Mouse (Mus musculus) monocyte, adult 5-6 weeks (primary cell): Measurements from ENCODE around the gene Itgb6. TPM values are rescaled to one million over a fixed set of nuclear protein-coding genes. Genes with fewer than 3 reads are reported as not detected.

ENCODE experiments used
- ATAC-seq: fragments of 153-309, 156-312 bp; replicated peaks from 2 replicates; pipeline ENCODE4 v1.8.0; 2017; ENCODE audit warnings: mild to moderate bottlenecking; ENCODE audit not compliant: low TSS enrichment, insufficient number of reproducible peaks, severe bottlenecking, poor library complexity, low FRiP score
- total RNA-seq: library from RNA; stranded (forward); fragments of 200-1000, 200-491, 200-594 nt; gene quantifications from 3 replicates; pipeline ENCODE4 v1.2.3, GENCODE M21; 2017

Itgb6 gene
- total RNA-seq, 1 experiment from 2014 or later: not detected

DNA sequence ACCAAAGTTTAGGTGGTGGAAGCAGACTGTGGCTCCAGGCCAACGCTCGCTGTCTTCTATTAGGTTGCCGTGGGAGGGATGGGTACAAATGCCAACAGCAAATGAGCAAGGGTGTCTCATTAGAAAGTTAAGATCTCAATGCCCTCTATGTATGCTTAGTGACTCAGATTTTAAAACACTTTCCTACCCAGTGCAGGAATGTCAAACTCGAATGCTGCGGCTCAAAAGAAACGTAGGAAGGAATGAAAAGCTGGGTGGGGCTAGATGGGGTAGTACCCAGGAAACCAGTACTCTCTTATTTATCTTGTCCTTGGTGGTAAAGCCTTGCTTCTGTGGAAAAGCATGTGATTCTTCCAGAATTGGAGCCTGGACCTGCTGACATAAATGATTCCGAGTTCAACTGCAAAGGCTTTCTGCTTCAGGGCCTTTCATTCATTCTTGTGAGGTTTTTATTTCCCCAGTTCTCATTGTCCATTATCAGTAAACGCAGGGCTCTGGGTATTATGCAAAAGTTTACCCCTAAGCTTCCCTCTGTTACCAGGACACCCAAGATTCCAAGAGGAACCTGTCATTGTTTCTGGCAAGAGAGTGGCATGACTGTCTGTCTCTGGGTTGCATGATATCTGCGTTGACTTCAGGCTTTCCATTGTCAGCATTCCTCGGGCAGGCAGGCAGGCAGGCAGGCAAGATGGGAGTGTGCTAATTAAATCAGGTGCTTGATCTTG lies 82.7 kb downstream of the Itgb6 start:
- no peak for ATAC-seq

DNA sequence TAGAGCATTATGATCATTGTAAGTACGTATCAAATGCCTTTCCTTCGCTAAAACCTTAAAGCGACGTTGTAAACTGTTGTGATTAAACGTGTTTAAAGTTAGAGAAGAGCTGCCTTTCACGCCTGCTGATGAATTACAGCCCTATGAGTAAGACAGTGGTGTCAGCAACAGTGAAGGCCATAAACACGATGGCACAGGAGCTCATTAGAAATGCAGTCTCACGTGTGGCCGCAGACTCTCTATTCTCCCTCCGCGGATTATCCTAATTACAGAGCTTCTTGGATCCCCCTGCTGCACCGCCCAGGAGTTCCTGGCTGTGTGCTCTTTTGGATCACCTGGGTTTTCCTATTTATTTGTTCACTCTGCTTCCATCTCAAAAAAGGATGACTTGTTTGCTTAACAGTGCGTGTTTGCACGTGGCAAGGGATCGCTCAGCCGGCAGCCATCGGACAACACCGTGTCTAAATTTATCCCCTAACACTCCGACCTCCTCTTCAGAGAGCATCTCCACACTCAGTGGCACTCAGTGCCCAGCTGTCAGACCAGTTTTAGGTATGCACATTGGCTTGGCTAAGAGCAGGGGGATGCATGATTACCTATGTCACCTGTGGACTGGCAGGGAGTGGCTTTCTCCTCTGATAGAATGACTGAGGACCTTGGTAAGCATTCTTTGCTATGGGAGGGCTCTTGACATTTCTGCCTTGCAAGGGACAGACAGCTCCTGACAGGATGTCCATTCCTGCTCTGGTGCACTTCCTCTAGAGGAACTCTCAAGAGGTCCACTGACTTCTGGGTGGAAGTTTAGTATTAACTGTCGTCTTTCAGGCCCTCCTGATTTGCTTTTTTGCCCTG lies 85.3 kb downstream of the Itgb6 start:
- ATAC-seq: no peak

DNA sequence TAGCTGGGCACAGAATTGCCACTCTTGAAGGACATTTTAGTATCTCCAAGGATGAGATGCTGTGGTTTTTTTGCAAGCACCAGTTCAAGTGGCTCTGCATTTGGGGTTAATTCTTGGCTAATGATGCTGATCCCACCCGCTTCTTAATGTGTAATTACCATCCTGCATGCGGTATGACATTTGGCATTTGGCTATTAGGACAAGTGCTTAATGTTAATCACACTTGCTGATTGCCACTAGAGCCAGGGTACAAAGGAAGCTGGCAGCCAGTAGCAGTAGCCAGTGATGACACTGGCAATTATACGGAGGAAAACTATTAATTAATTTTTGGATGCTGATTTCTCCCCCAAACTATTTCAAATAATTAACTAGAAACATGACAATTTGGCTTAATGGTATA lies 86.0 kb downstream of the Itgb6 start:
- ATAC-seq: no peak

DNA sequence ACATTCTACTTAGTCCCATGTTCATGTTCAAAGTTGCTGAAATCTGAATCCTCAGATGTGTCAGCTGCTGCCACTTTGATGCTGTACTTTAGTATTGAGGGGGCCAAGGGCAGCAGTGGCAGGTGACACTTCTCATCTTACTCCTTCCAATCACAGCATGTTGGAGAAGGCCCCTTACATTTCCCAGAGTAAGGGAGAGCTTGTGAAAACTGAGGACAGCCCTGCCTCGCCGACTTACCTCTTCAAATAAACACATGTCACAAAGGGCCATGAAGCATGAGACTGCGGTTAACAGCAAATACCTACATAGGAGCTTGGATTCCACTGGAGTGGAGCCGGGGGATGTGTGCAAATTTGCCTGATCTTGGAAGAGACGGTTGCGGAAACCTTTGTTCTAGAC lies 86.4 kb downstream of the Itgb6 start:
- ATAC-seq: no peak

DNA sequence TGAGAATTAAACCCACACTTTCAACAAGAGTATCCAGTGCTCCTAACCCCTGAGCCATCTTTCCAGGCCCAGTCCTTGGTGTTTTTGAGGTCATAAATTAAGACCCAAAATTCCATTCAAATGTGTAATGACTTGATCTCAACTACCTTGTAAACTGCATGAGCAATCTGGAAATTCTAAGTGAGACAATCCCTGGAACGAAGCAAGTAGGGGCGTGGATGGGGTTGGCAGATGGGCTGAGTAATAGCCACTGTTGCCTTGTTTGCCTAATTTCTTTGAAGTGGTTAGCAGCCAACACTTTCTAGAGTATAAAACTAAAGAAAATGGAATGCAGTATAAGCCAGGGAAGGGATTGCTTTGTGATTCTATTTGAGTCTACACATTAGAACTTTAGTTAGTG lies 89.7 kb downstream of the Itgb6 start:
- ATAC-seq: no peak

DNA sequence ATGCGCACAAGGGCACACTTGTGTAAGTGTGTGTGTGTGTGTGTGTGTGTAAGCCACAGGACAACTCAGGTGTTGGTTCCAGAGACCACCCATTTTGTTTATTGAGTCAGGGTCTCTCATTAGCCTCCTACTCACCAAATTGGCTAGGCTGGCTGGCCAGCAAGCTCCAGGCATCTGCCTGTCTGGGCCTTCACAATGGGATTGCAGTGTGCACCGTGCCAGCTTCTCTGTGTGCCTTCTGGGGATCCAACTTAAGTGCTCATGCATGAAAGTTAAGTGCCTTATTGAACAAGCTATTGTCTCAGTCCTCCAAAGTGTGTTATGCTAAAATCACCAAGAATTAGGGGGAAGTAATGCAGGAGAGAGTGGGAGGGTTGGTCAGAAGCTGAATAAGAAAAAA lies 92.1 kb downstream of the Itgb6 start:
- ATAC-seq: no peak

DNA sequence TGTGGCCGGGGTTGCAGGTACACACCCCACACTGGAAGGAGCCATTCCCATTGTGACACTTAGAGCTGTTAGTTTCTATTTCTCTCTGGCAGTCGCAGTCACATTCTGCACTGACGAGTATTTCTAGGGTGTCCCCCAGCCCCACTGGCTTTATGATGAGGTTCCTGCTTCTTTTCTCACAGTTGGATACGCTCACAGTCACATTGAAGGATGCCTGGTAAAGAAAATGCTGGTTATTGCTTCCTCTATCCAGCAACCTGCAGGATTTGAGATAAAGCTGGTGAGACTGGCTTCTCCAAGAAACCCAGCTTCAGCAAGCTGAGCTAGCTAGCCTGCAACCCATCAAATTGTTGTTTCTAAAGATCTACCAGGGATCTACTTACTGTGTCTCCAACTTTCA lies 94.5 kb downstream of the Itgb6 start:
- no peak for ATAC-seq

DNA sequence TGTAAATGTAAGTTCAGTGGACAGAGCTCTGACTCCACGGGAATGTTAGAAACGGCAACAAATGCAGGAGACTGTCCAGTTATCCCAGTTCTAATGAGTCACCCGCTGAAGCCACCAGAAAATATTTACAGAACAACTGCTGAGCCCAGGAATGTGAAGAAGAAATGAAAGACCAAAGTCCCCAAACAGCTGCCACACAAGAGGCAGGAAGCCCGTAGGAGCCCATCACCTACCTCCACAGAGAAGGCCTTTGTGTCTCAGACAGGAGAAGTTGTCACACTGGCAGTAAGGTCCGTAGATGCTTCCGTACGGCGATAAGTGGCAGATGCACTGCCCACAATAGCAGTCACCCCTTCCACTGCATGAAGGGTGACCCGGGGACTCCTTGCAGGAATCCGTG lies 94.9 kb downstream of the Itgb6 start:
- no peak for ATAC-seq

DNA sequence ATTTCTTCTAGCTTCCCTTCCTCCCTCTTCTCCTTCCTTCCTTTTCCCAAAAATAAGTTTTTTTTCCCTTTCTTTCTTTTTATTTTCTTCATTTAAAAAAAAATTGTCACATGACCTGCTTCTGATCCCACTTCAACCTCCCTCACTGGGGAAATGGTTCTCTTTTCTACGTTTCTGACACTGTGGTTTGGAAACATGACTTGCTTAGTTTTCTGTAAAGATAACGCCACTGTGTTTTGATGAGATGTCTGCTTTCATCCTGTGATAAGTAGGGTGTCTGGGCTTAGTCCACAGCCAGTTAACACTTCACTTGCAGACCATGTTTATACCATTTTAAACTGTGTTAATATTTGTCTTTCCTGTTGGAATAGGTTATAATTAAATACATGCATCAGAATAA lies 96.7 kb downstream of the Itgb6 start:
- ATAC-seq: no peak

DNA sequence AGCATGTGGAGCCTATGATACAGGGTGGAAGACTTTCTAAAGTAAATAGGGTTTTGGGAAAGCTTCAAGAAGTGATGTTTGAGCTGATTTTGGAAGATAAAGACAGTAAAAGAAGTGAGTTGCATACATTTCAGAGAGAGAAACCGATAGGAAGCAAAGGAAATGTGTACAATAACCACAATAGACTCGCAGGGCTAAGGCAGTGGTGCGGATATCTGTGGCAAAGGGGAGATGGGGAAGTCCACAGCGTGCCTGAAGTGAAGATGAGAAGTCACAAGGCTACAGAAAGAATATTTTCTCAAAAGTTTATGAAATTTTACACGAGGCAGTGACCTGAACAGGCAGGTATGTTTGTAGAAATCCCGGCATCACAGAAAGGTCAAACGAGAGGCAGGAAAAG lies 100.3 kb downstream of the Itgb6 start:
- ATAC-seq: no peak

DNA sequence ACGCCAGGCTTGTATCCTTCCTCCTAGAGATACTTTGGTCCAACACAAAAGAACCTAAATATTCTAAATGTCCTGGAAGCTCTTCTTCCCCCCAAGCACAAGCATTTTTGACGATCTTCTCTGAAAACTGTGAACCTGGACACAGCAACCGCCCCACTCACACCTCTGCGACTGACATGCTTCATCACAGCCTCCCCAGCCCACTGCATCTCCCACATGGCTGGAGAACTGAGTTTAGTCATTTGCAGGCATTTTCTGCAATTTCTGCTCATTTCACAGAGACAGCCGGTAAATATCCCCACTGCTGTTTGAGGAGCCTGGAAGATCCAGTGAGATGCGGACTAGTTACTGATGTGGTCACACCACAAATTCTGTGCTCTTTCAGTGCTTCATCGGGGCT lies 107.7 kb downstream of the Itgb6 start:
- no peak for ATAC-seq

DNA sequence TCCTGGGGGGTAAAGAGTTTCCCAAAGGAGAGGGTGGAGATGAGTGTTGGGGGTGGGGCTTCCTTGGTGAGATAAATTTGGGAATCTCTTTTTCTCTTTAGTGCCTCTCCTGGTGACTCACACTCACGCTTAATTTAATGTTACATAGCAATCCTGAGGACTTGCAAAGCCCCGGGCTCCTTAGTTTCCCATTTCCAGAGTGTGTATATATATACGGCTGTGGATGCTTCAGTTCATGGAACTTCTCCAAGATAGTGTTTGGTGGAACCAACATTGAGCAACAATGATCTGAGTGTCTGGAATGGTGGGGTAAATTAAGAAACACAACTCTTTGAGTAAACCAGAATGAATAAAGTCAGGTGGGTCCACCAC lies 108.6 kb downstream of the Itgb6 start:
- no peak for ATAC-seq

DNA sequence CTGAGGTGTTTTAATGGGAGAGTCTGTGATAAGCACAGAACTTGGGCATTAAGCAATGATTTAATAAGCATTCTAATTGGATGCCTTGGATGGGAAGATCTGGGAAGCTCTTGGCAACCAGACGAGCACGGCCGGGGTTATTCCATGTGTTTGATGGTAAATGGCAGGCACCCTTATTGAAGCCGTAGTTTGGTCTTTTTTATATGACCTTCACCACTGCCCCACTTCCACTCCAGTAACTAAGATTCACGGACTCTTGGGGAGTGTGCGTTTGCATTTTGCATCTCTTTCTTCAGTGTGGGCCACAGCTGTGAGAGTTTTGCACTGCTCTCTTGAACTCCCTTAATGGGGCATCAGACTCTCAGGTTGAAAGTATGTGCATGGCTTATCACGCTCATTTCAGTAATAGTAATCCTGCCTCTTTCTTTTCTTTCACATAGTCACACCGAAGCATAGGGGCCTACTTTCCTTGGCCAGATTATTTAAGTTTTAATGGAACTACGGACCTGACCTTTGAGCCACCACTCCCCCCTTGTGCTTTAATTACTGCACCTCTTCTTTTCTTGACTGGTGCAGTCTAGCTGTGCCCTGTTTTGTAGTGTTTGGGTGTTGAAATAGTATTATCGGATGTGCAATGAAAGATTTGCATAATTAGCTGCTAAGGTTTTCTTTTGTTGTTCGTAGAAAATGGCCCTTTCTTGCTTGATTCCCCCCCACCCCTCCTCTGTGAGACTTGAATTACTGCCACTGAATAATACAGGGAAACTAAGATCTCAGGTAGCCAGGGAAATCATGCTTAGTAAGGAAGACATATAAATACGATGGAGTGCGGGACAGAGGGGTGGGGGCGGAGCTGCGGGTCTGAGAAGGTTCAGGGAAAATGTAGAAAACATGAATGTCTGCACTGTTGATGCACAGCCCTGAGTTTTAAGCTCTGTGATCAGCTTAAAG lies 109.3 kb downstream of the Itgb6 start:
- no peak for ATAC-seq

DNA sequence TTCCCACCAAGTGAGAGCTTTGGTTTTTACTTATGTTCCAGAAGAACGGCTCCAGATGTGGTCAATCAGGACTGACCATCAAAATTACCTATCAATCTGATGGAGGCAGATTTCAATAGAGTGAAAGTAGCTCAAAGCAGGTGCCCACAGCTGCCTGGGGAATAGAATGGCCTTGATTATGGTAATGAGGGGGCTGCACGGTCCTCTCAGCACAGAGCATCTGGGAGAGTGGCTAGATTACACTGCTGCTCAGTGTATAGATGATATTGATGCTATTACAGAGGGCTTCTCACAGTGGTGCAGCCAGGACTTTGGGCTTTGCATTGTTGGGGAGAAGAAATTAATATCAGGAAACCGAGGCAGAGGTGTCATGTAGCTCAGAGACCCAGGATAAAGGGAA lies 110.8 kb downstream of the Itgb6 start:
- ATAC-seq: no peak

DNA sequence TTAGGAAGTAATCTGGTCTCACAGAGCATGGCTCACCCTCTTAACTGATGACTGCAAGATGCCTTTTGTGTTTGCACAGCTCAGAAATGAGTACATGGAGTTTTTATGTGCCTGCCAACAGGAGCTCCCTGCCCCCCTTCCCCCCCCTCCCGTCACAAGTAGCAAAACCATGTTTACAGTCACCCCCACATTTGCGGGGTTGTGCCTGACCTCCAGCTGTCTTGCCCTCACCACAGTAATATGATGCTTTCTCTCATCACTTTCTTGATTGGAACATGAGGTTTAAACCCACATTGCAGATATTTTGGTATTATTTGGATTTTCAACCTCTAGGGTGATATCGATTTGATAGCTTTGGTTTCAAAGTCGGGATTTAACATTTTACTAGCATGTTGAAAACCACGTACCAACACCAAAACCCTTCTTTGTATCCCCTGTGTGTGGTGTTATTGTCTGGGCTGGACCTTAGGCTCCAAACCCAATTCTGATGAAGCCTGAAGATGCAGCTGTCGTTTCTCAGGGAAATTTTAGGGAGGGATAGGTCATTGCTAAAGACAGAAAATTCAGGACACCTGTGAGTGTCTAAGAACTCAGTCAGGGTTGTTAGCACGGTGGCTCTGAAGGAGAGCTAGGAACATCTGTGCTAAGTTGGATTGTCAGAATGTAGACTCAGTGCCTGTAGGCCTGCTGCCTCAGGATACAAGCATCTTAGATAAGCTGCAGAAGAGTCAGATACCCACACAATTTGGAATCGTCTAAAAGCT lies 112.8 kb downstream of the Itgb6 start:
- ATAC-seq: no peak

DNA sequence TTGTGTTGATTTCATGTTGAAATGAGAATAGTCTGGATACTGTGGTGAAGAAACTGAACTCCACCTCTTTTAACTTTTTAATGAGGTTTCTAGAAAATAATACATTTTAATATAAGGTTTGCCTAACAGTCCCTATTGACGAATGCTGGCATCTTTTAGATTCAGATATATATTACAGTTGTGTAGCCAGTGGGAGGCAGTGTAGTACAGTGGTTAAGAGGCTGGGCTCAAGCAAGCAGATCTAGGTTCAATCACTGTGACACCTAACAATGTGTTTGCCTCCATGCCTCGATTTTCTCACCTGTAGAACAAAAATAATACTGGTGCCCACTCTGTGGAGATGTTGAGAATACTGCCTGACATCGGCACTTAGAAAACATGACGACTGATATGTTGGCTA lies 114.5 kb downstream of the Itgb6 start:
- ATAC-seq: no peak

DNA sequence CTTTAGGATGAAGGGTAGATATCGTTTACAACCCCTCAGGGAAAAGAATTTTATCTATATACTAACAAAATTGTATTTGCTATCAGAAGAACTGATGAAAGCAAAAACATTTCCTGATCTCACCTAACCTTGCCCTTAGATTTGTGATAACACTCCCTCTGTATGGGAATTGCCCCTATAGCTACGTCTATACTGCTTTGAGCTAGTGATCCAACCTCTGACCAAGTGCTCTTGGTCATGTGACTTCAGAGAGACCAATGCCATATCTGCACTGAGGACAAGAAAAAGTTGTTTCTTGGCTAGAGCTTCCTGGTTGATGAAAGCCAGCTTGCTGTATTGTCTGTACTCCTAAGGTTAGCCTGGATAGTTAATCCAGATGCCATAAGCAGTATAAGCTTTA lies 121.1 kb downstream of the Itgb6 start:
- no peak for ATAC-seq

DNA sequence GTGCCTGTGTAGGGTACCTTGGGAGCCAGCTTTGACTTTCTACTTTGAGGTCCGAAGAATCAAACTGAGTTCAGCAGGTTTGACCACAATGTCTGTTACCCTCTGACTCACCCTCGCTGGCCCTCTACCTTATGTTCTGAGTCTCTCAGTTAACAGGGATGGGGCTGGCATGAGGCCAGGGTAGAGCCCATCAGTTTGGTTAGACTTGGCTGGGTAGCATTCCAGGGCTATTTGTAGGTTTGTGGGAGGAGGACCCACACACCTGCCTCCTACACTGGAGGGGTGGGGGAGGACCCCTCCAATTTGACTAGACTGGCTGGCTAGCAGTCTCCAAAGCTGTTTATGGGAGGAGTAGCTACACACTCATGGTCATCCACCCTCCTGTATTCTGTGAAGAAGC lies 121.6 kb downstream of the Itgb6 start:
- ATAC-seq: no peak

DNA sequence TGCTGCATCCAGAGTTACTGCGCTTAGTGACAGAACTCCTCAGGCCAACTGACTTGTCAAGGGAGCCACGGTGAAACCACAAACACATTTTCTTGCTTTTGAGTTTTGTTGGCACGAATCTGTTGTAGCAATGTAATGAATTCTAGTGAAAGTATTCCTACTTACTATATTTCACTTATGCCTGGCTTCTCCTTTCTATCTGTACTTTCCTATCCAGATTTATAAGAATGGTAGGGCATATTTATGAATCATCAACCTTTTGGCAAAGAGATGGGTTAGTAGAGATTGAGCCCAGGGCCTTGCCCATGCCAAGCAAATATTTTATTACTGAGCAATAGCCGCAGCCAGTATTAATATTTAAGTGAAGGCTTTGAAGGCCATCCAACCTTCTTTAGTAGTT lies 139.0 kb downstream of the Itgb6 start:
- ATAC-seq: no peak
